Mouse (Mus musculus) intestine, postnatal 0 days (tissue): ENCODE data around the gene Apbb2. TPM values are rescaled to one million over a fixed set of nuclear protein-coding genes. Genes with fewer than 3 reads are reported as not detected.

Experiments
- ATAC-seq: fragments of 200-750 bp; cut with Nextera tagmentation; 2 replicates; pipeline ENCODE4 v1.8.0; 2017; ENCODE audit warnings: mild to moderate bottlenecking, moderate TSS enrichment, moderate library complexity
- H3K27ac ChIP-seq: fragments of 300-500 bp; sonication (generic); 2 replicates; pipeline ENCODE4 v1.5.1; 2014; ENCODE audit warnings: mild to moderate bottlenecking, low read depth, low read length, moderate library complexity
- H3K27me3 ChIP-seq: fragments of 300-500 bp; sonication (generic); replicated peaks from 2 replicates; pipeline ENCODE4 v1.6.1; 2014; ENCODE audit warnings: low read length, mixed read lengths; ENCODE audit not compliant: control insufficient read depth, insufficient read depth
- H3K36me3 ChIP-seq: fragments of 300-500 bp; sonication (generic); 2 replicates; pipeline ENCODE4 v1.6.1; 2014; ENCODE audit warnings: mild to moderate bottlenecking, moderate library complexity; ENCODE audit not compliant: control insufficient read depth, insufficient read depth
- H3K4me1 ChIP-seq: fragments of 300-500 bp; sonication (generic); replicated peaks from 2 replicates; pipeline ENCODE4 v1.6.1; 2014; ENCODE audit warnings: antibody characterized with exemption, low read length, mixed read lengths; ENCODE audit not compliant: control insufficient read depth, insufficient read depth
- H3K4me2 ChIP-seq: fragments of 300-500 bp; sonication (generic); replicated peaks from 2 replicates; pipeline ENCODE4 v1.6.1; 2014; ENCODE audit warnings: low read depth, mild to moderate bottlenecking, moderate library complexity
- H3K4me3 ChIP-seq: fragments of 300-500 bp; sonication (generic); 2 replicates; pipeline ENCODE4 v1.5.1; 2014; ENCODE audit warnings: low read depth, low read length
- H3K9ac ChIP-seq: fragments of 300-500 bp; sonication (generic); 2 replicates; pipeline ENCODE4 v1.6.1; 2014; ENCODE audit warnings: mild to moderate bottlenecking, low read depth, low read length
- H3K9me3 ChIP-seq: fragments of 300-500 bp; sonication (generic); 2 replicates; pipeline ENCODE4 v1.6.1; 2016; ENCODE audit warnings: mixed run types; ENCODE audit not compliant: control insufficient read depth
- CTCF ChIP-seq: sonication (generic); IDR thresholded peaks from 2 replicates; pipeline ENCODE4 v1.5.1; 2016; ENCODE audit warnings: low read depth, mild to moderate bottlenecking, control low read depth, antibody characterized with exemption, moderate library complexity
- WGBS: fragments of 180-500 bp; shearing (Covaris S2); extraction: QIAGEN DNeasy Blood & Tissue Kit; methylation state at CpG from one replicate; pipeline ENCODE4 v1.1.7; 2014; 5-methylcytosine and 5-hydroxymethylcytosine counted together
- polyA plus RNA-seq: library from polyadenylated mRNA; unstranded; fragments of >200 nt; fragmentation: Nextera tagmentation; extraction: Ambion mirVana; gene quantifications from 2 replicates; pipeline ENCODE4 v1.2.1, GENCODE M21; 2015

Apbb2 gene
- polyA plus RNA-seq, 1 experiment from 2014 or later, result 18.7 TPM

DNA sequence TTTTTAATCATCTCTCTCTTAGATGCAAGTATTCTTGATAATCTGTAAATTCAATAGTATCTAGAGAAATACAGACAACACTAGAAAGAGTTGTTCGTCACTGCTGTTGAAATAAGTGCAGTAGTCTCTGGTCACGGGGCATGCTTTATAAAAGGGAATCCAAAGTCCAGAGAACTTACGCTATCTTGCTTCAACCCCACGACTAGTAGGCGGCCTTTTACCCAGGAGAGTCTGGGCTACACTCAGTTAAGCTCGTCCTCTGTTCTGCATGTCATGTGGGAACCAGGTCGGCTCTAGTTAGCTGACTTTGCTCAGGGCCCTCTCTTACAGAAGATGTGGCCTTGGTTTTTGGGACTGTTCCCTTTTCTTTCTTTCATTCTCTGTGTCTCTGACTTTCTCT lies 289.8 kb downstream of the Apbb2 start:
- peak overlapping the region; percentile 86 for H3K27ac ChIP-seq
- no peaks in the 10 kb centered on the region for H3K9me3 ChIP-seq
- WGBS, result 34% methylated on average over 7 of the region's 7 CpGs
- no peaks in the 10 kb centered on the region for H3K4me1 ChIP-seq
- no peaks in the 10 kb centered on the region for H3K27me3 ChIP-seq
- H3K9ac ChIP-seq, result no peak overlapping the region
- no peak for TF ChIP-seq CTCF
- no peak overlapping the region; the same call in 1 of the 2 replicates for H3K4me2 ChIP-seq
- no peak overlapping the region for H3K4me3 ChIP-seq
- peak; percentile 80 for ATAC-seq
- no peaks in the 10 kb centered on the region for H3K36me3 ChIP-seq

DNA sequence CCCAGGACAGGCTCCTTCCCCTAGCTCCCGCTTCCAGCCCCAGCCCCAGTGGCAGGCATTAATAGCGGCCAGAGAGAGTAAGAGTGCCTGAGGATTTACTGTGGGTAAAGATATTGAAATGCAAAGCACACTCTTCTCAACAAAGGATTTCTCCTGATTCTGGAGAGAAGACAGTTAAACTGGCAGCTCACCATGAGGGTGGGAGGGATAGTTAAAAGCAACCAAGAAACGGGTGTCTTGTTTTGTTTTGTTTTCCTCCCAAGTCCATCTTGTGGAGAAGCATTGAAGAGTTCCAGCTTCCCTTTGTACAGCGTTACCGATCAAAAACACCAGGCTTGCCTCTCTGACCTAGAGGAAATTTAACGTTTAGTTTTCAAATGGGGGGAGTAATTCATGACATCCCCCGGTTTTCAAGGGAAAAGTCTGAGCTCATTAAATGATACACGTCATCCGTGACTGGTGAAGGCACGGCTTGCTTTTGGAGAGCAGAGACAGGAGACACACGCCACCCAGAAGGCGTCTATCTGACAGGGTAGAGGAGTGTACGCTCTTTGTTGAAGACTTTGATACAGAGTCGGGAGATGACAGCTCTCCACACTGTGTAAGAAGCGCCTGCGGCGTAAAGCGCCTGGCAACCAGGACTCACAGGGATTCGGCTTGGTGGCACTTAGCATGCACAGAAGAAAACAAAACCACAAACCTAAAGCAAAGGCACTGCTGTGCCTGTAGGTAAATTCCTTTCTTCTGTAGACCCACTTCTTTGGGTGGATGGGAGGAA lies 290.4 kb downstream of the Apbb2 start:
- Histone ChIP-seq H3K27ac (peak overlapping the region; percentile 86), H3K4me1 (no peaks in the 10 kb centered on the region), H3K9ac (no peak overlapping the region), H3K4me3 (no peak overlapping the region), H3K9me3 (no peaks in the 10 kb centered on the region), H3K36me3 (no peaks in the 10 kb centered on the region), H3K4me2 (no peak overlapping the region), H3K27me3 (no peaks in the 10 kb centered on the region)
- no peak for ATAC-seq
- WGBS, result 72% methylated on average over 19 of the region's 19 CpGs
- no peak for TF ChIP-seq CTCF

DNA sequence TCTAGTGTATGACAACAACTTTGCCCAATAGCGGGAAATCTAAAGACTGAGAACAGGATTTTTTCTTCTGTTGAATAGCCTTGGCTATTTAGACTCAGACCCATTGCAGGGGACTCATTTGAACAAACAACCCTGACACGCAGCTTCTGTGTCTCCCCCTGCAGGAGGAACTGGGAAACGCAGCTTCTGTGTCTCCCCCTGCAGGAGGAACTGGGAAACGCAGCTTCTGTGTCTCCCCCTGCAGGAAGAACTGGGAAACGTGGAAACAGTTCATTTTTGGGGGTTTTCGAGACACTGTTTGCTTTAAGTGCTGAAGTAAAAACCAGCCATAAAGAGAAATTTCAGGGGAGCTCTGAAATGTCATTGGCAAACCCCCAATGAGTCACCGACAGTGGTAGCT lies 292.2 kb downstream of the Apbb2 start:
- ATAC-seq, result no peak
- no peaks in the 10 kb centered on the region for H3K27me3 ChIP-seq
- H3K36me3 ChIP-seq, result no peaks in the 10 kb centered on the region; the same call in 1 of the 2 replicates
- WGBS, result 69% methylated on average over 7 of the region's 7 CpGs
- H3K27ac ChIP-seq, result no peak overlapping the region
- no peak overlapping the region for H3K9ac ChIP-seq
- no peaks in the 10 kb centered on the region for H3K9me3 ChIP-seq
- TF ChIP-seq CTCF, result peak; percentile 94
- H3K4me2 ChIP-seq, result no peak overlapping the region
- no peak overlapping the region for H3K4me3 ChIP-seq
- H3K4me1 ChIP-seq, result no peaks in the 10 kb centered on the region

DNA sequence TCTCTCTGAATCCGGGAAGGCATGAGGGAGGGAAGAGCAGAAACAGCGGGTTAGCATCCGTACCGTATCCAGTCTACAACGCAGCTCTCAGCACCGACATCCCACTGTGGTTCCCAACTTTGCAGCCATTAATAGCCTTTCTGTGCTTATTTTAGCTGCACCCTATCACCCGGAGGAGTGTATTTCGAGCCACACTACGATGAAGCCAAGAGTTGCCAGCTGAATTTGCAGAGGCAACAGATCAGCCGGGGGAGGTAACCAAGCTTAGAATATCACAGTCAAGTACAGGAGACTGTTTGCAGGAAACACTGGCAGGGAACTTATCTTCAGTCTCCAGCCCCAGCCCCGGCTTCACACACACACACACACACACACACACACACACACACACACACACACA lies 295.0 kb downstream of the Apbb2 start:
- Histone ChIP-seq H3K9ac (no peak overlapping the region), H3K36me3 (no peaks in the 10 kb centered on the region; the same call in 1 of the 2 replicates), H3K4me3 (no peak overlapping the region), H3K9me3 (no peaks in the 10 kb centered on the region), H3K4me1 (no peaks in the 10 kb centered on the region), H3K27ac (no peak overlapping the region), H3K4me2 (no peak overlapping the region), H3K27me3 (no peaks in the 10 kb centered on the region)
- WGBS, result 83% methylated on average over 11 of the region's 11 CpGs
- ATAC-seq, result no peak
- TF ChIP-seq CTCF, result no peak

DNA sequence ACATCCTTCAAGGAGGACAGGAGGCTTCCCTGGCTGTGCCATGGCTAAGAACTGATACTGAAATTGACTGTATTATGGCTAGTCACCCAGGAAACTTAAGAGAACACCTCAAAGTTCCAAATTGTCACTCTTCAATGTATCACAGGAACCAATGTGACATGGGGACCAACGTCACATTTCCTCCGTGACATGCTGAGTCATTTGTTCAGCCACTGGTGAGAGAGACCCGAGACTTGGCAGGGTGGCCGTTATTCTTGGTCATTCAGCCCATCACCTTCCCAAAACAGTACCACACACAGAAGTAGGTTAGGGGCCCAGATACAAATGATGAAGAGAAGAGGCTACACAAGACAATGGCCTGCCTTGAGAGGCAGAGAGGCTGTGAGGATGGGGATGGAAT lies 295.5 kb downstream of the Apbb2 start:
- no peaks in the 10 kb centered on the region for H3K4me1 ChIP-seq
- WGBS, result 88% methylated on average over 4 of the region's 4 CpGs
- H3K4me2 ChIP-seq, result no peak overlapping the region
- no peak overlapping the region for H3K9ac ChIP-seq
- no peaks in the 10 kb centered on the region for H3K9me3 ChIP-seq
- H3K4me3 ChIP-seq, result no peak overlapping the region
- ATAC-seq, result no peak
- no peaks in the 10 kb centered on the region for H3K27me3 ChIP-seq
- H3K36me3 ChIP-seq, result no peaks in the 10 kb centered on the region; the same call in 1 of the 2 replicates
- H3K27ac ChIP-seq, result no peak overlapping the region
- TF ChIP-seq CTCF, result no peak

DNA sequence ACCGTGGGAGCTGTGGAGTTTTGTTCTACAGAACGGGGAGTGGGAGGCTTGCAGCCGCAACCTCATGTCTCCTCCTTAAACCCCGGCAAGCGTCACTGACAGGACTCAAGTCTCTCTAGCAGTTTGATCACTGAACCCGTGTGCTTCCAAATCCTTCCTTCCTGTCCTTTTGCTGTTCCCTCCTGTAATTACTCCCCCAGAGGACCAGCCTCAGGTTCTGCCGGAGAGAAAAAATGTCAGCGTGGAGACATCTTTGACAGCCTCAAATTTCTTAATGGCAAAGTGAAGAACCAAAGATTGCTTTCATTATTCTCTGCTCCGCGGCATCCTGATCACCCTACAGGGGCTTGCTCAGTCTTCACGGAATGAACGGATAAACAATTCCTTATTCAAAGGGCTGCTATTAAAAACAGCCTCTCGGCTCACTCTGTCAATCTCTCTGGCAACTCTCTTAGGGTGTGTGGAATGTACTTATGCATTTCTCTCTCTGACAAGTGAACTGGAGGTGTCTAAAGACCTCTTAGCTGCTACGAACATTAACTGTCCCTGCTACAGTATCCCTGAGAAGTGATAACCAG lies 298.7 kb downstream of the Apbb2 start:
- no peak for ATAC-seq
- no peak for TF ChIP-seq CTCF
- Histone ChIP-seq H3K4me2 (no peak overlapping the region), H3K36me3 (no peaks in the 10 kb centered on the region; the same call in 1 of the 2 replicates), H3K4me3 (no peak overlapping the region), H3K27me3 (no peaks in the 10 kb centered on the region), H3K27ac (no peak overlapping the region), H3K9me3 (no peaks in the 10 kb centered on the region), H3K4me1 (no peaks in the 10 kb centered on the region), H3K9ac (no peak overlapping the region)
- 76% methylated on average over 14 of the region's 14 CpGs for WGBS
